Mouse (Mus musculus) left cerebral cortex, adult 11 months (tissue): ENCODE measurements at regions not wholly inside any gene's neighbourhood (a gene's known extent, or its start where the extent isn't known, plus 50 kb on each side); places are given as distances from the start of the nearest gene placed in this dataset.
A peak's percentile ranks its signal among the peaks of the same experiment; 100 is the strongest.

Experiments
- DNase-seq: peaks from one replicate; pipeline ENCODE4 v3.0.0; 2022; ENCODE audit warnings: low spot score

- no peak for DNase-seq
These were observed 208.1 kb upstream of the Clint1 start for GRCm38 (mm10) chr11:45643629-45644325.

GRCm38 (mm10) chr11:45645815-45646214 lies 206.0 kb upstream of the Clint1 start:
- no peak for DNase-seq

DNA sequence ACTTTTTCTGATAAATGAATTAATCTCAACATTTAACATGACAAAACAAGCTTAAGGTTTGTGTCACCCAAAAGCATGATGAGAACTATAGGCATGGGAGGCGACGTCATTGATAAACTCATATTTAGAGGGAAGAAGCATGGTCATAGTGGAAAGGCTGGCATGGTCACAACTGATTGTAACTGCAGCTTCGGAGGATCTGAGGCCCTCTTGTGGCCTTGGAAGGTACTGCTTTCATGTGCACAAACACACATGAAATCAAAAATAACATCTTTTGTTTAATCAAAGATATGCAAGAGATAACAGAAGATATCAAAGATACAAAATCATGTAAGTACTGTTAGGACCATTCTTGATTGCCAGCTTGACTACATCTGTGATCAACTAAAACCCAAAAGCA lies 204.0 kb upstream of the Clint1 start:
- DNase-seq: no peak

- DNase-seq: no peak
These were observed 195.6 kb upstream of the Clint1 start for GRCm38 (mm10) chr11:45656260-45656659.

DNA sequence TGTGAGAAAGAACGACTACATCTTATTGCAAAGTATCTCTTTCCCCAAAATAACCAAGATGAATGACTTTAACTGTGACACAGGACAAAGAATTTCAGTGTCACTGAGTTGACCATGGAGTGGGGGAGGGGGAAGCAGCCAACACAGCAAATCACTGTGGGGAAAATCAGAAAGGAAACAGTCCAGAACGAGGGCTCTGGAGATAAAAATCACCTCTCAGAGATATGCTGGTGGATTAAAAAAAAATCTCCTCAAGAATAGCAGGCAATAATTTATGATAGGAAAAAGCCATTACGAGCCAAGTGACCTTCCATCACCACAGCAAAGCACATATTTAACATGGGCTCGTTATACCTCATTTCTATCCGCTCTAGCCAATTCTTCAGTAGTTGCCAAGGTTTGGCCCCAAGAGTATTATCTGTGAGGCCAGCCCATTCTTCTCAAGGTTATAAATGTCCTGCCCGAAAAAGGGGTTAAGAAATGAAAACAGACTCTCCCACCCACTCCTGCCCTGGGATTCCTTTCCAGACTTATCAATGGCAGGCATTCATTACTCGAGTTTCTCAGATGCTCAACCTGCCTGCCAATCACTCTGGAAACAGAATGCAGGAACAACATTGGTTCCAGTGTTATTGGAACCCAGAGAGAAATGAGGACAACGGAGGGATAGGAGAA lies 181.6 kb upstream of the Clint1 start:
- DNase-seq: no peak

DNA sequence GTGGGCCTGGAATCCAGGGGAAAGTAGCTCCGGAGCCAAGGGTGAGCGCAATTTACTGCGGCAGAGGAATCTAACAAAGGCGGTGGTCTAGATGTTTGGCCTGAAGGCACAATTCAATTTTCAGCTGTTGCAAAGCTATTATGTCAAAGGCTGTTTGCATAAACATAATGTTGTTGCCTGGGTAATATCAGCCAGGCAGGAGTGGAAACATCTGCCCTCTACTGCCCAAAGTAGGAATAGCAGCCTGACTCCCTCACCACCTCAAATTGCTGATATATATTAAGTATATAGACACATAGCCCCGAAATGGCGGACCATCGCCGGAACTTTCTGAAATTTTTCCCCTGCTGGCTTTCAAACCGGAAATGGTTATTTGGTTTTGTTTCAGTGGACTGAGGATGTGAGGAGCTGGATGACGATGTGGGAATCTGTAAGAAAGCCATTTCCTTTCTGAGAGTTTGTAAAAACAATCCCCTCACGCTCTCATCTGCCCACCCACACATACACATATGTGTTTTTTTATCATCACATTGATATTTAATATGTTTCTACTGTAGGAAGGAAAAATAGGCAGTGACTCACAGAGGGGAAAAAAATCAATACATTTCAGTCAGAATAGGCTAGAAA lies 173.1 kb upstream of the Clint1 start:
- DNase-seq: peak; percentile 45

- no peak for DNase-seq
These were observed 172.6 kb upstream of the Clint1 start for GRCm38 (mm10) chr11:45679293-45679673.

- DNase-seq: no peak
These were observed 166.3 kb upstream of the Clint1 start for GRCm38 (mm10) chr11:45685571-45685970.

DNA sequence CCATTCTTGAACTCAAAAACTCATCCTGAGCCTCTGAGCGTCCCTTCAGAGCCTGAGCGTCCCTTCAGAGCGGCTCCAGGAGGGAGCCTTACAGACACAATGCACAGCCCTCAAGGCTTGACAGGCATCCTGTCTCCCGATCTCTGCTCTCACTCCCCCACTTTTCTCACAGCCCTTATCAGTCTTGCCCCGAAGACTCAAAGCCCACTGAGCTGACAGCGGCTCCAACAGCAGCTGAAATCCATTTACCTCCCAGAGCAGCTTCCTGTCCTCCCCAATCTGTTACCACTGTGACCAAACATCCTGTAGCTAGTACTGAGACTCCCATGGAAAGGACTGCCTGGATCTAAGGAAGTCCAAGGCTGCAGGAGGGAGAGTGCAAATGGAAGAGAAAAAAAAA lies 158.6 kb upstream of the Clint1 start:
- no peak for DNase-seq

DNA sequence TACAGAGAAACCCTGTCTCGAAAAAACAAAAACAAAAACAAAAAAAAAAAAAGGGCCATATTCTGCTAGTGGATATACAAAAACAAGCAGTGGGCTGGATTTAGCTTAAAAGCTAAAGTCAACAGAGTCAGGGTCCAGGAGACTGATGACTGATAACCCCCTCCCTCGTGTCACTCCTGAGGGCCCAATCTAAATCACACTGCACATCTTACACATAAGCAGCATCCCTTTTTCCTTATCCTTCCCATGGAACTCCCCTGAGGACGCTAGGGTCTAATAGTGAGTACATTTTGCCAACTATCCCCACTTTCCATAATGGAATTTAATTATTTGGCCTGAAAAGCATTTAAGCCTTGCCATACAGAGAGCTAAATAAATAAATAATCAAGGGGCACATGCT lies 150.3 kb upstream of the Clint1 start:
- no peak for DNase-seq

DNA sequence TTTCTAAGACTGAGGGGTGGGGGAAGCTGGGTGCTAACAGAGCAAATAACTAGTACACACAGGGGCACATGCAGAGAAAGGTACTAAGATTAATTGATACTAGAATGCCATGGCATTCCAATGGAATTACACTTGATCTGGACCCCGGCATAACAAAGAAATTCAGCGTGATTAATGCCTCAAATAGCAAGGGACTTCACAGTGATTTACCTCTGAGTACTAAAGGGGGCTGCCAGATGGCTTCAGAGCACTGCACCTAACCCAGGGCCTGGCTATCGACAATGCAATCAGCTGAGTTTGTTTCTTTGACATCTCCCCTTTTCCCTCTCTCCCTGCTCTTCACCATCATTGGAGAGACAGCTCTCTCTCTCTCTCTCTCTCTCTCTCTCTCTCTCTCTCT lies 148.9 kb upstream of the Clint1 start:
- no peak for DNase-seq

GRCm38 (mm10) chr11:45704411-45704810 lies 147.4 kb upstream of the Clint1 start:
- DNase-seq: no peak

DNA sequence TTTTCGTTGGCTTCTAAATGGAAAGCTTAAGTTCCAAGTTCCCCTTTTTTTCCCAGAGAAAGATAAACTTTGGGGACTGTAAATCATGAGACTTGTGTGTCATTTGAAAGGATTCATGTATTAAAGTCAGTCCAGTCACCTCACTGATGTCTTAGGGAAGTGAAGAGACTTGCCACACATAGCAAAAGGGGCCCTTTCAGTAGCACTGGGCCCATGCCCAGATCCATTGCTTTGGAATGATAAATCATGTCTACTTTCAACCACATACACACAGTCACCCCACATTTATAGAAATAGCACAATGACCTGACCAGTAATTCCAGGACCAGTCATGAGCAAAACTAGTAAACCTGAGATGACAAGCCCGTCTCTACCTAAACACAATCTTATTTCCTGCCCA lies 133.2 kb upstream of the Clint1 start:
- DNase-seq: no peak

DNA sequence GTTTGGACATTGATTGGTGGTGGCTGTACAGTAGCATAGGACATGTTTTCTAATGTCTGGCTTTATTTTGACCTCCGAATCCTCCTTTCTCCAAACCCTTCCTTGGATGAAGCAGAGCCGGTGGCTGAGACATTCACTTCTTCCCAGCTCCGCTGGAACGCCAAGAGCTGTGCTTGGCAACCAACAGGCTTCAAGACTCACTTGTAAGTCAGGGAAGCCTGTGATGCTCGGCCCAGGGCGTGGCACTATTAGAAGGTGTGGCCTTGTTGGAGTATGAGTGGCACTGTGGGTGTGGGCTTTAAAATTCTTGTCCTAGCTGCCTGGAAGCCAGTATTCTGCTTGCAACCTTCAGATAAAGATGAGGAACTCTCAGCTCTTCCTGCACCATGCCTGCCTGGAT lies 132.0 kb upstream of the Clint1 start:
- no peak for DNase-seq

- no peak for DNase-seq
These were observed 115.3 kb upstream of the Clint1 start for GRCm38 (mm10) chr11:45736561-45736960.

DNA sequence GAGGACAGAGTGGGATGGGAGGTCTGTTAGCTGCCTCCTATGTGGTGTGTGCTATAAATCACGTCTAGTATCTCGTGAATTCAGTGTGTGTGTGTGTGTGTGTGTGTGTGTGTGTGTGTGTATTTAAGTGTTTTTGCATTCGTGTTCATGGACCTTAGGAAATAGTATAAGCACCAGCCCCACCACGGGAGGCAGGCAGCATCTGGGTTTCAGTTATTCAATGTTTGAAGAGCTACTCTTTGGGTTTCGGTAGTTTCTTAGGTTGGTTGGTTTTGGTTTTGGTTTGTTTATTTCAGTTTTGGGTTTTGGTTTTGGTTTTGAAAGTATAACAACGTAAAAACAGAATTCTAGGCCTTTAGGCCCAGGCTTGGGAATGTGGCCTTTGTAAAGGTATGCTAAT lies 113.5 kb upstream of the Clint1 start:
- no peak for DNase-seq

- DNase-seq: no peak
These were observed 105.9 kb upstream of the Clint1 start for GRCm38 (mm10) chr11:45745941-45746340.

DNA sequence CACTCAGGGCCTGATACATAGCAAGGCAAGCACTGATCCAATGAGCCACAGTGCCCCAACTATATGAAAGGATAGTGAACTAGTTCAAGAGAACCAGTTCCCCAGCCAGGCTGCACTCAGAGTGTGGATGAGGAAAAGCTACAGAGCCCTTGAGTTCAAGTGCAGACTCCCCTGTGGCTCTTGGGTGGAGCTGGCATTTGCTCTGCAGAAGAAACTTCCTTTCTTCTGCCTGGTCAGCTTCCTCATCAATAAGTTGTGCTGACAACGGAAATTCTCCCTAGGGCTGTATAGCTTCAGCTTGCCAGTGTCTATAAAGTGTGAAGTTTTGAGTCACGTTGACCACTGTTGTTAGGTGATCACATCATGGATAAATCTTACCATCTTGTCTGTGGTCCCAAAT lies 101.6 kb upstream of the Clint1 start:
- no peak for DNase-seq

DNA sequence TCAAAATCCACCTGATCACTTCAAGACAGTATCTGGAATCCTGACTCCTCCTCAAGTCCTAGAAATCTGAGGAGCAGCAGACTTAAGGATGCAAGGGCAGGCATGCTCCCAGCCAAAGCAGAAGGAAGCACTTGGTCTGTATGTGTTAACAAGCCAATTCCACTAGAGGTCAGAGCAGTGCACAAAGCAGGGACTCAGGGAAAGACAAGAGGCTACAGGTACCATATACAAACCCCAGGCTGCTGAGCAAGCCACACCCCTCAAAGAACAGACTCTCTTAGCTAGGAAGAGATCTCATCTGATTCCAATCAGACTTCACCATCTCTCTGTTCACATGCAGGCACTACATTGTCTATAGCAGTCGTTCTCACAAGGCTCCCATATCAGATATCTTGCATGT lies 99.6 kb upstream of the Clint1 start:
- DNase-seq: peak; percentile 16

- DNase-seq: no peak
These were observed 99.1 kb upstream of the Clint1 start for GRCm38 (mm10) chr11:45752791-45753190.

DNA sequence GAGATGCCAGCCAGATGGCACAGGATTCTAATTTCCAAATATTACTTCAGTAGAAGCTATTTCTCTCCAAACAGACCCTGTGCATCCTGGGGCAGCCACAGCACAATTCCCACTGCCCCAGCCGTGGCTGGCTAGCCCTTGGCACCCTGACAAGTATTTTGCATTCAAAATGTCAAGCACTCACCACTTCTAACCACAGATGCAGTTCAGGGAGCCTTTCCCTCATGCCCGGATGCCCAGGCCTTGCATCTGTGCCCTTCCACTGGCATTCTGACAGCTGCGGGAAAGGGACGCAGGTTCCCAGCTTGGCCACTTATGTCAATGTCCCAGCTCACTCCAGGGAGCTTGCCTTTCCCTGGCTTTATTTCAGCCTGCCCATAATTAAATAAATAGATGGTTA lies 84.8 kb upstream of the Clint1 start:
- DNase-seq: no peak

DNA sequence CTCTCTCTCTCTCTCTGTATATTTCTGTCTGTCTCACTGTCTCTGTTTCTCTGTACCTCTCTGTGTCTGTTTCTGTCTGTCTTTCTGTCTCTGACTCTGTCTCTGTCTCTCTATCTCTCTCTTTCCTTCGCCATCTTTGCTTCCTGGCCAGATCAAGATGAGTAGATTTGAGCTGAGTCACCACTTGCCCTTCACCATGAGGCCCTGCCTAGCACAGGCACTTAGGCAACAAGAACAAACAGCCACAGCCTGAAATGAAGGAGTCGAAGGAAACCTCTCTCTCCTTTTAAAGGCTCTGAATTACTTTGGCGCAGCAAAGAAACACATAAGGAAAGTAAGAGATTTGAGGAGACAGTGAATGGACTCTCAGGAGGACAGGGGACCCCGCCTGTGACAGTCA lies 69.4 kb upstream of the Clint1 start:
- DNase-seq: no peak

GRCm38 (mm10) chr11:45785806-45786205 lies 66.0 kb upstream of the Clint1 start:
- no peak for DNase-seq

GRCm38 (mm10) chr11:45787408-45787807 lies 64.4 kb upstream of the Clint1 start:
- no peak for DNase-seq
